Mouse (Mus musculus) kidney, embryonic 14.5 days (tissue): ENCODE results near the gene Actl10. TPM values are rescaled to one million over a fixed set of nuclear protein-coding genes. Genes with fewer than 3 reads are reported as not detected.

ENCODE experiments used
- ATAC-seq: fragments of 200-750 bp; cut with Nextera tagmentation; 2 replicates; pipeline ENCODE4 v1.8.0; 2017; ENCODE audit warnings: moderate number of reproducible peaks, mild to moderate bottlenecking, moderate TSS enrichment, moderate library complexity; ENCODE audit not compliant: low FRiP score, low TSS enrichment
- H3K27ac ChIP-seq: fragments of 300-500 bp; sonication (generic); 2 replicates; pipeline ENCODE4 v1.5.1; 2014; ENCODE audit warnings: low read depth, mild to moderate bottlenecking, low read length, moderate library complexity, mixed read lengths
- H3K27me3 ChIP-seq: fragments of 300-500 bp; sonication (generic); 2 replicates; pipeline ENCODE4 v1.6.1; 2014; ENCODE audit warnings: mild to moderate bottlenecking, low read length; ENCODE audit not compliant: control insufficient read depth, insufficient read depth
- H3K36me3 ChIP-seq: fragments of 300-500 bp; sonication (generic); 2 replicates; pipeline ENCODE4 v1.6.1; 2014; ENCODE audit warnings: low read length, mixed read lengths; ENCODE audit not compliant: control insufficient read depth, insufficient read depth
- H3K4me1 ChIP-seq: fragments of 300-500 bp; sonication (generic); 2 replicates; pipeline ENCODE4 v1.6.1; 2014; ENCODE audit warnings: low read length, mixed read lengths; ENCODE audit not compliant: control insufficient read depth, insufficient read depth
- H3K4me2 ChIP-seq: fragments of 300-500 bp; sonication (generic); replicated peaks from 2 replicates; pipeline ENCODE4 v1.6.1; 2014; ENCODE audit warnings: low read depth, mild to moderate bottlenecking, low read length
- H3K4me3 ChIP-seq: fragments of 300-500 bp; sonication (generic); 2 replicates; pipeline ENCODE4 v1.5.1; 2014; ENCODE audit warnings: mild to moderate bottlenecking, low read length
- H3K9ac ChIP-seq: fragments of 300-500 bp; sonication (generic); 2 replicates; pipeline ENCODE4 v1.6.1; 2014; ENCODE audit warnings: low read depth, mild to moderate bottlenecking, low read length, moderate library complexity
- H3K9me3 ChIP-seq: fragments of 300-500 bp; sonication (generic); 2 replicates; pipeline ENCODE4 v1.6.1; 2016; ENCODE audit warnings: low read length; ENCODE audit not compliant: control insufficient read depth
- WGBS: fragments of 180-500 bp; shearing (Covaris S2); extraction: QIAGEN DNeasy Blood & Tissue Kit; methylation state at CpG from one replicate; pipeline ENCODE4 v1.1.7; 2014; 5-methylcytosine and 5-hydroxymethylcytosine counted together
- polyA plus RNA-seq: library from polyadenylated mRNA; unstranded; fragments of >200 nt; fragmentation: Nextera tagmentation; extraction: Ambion mirVana; gene quantifications from 2 replicates; pipeline ENCODE4 v1.2.1, GENCODE M21; 2014

Gene Actl10
- polyA plus RNA-seq, 1 experiment from 2014 or later: not detected

- no peaks in the 10 kb centered on the region for H3K4me1 ChIP-seq
- H3K27ac ChIP-seq: no peak overlapping the region
- H3K4me3 ChIP-seq: no peak overlapping the region
- WGBS: 65% methylated on average over 15 of the region's 15 CpGs
- ATAC-seq: 0 out of 2 replicates have a peak, but pooled peaks have one; percentile 18
- H3K9ac ChIP-seq: no peak overlapping the region
- H3K36me3 ChIP-seq: no peaks in the 10 kb centered on the region
- H3K9me3 ChIP-seq: no peaks in the 10 kb centered on the region
- no peak overlapping the region for H3K4me2 ChIP-seq
- no peaks in the 10 kb centered on the region for H3K27me3 ChIP-seq
Measured at GRCm38 (mm10) chr2:154583906-154584872, 32.6 kb downstream of the Actl10 start.

GRCm38 (mm10) chr2:154584931-154585601 lies 33.5 kb downstream of the Actl10 start:
- Histone ChIP-seq H3K9ac (no peak overlapping the region), H3K4me2 (no peak overlapping the region), H3K27ac (no peak overlapping the region), H3K27me3 (no peaks in the 10 kb centered on the region), H3K9me3 (no peaks in the 10 kb centered on the region), H3K4me3 (no peak overlapping the region), H3K4me1 (no peaks in the 10 kb centered on the region), H3K36me3 (no peaks in the 10 kb centered on the region)
- no peak for ATAC-seq
- WGBS: 67% methylated on average over 17 of the region's 17 CpGs

GRCm38 (mm10) chr2:154586405-154586804 lies 34.8 kb downstream of the Actl10 start:
- H3K27me3 ChIP-seq: no peaks in the 10 kb centered on the region
- no peak for ATAC-seq
- WGBS: 74% methylated on average over 5 of the region's 5 CpGs
- no peaks in the 10 kb centered on the region for H3K9me3 ChIP-seq
- H3K4me1 ChIP-seq: no peaks in the 10 kb centered on the region
- no peak overlapping the region for H3K4me2 ChIP-seq
- H3K27ac ChIP-seq: no peak overlapping the region
- H3K9ac ChIP-seq: no peak overlapping the region
- H3K36me3 ChIP-seq: no peaks in the 10 kb centered on the region
- no peak overlapping the region for H3K4me3 ChIP-seq

GRCm38 (mm10) chr2:154589051-154589450 lies 37.5 kb downstream of the Actl10 start:
- Histone ChIP-seq H3K9ac (no peak overlapping the region), H3K9me3 (no peaks in the 10 kb centered on the region), H3K36me3 (peaks cover 3% of the 10 kb centered on the region; the same call in 1 of the 2 replicates), H3K27me3 (no peaks in the 10 kb centered on the region), H3K27ac (no peak overlapping the region), H3K4me3 (no peak overlapping the region), H3K4me2 (no peak overlapping the region), H3K4me1 (no peaks in the 10 kb centered on the region)
- WGBS: 85% methylated on average over 4 of the region's 4 CpGs
- no peak for ATAC-seq

GRCm38 (mm10) chr2:154591239-154591638 lies 39.7 kb downstream of the Actl10 start:
- peaks cover 3% of the 10 kb centered on the region; the same call in 1 of the 2 replicates for H3K36me3 ChIP-seq
- no peak overlapping the region for H3K27ac ChIP-seq
- no peak overlapping the region for H3K9ac ChIP-seq
- WGBS: 87% methylated on average over 3 of the region's 3 CpGs
- H3K27me3 ChIP-seq: no peaks in the 10 kb centered on the region
- H3K4me1 ChIP-seq: no peaks in the 10 kb centered on the region
- H3K4me2 ChIP-seq: no peak overlapping the region
- no peaks in the 10 kb centered on the region for H3K9me3 ChIP-seq
- no peak for ATAC-seq
- H3K4me3 ChIP-seq: no peak overlapping the region

- H3K4me2 ChIP-seq: no peak overlapping the region
- H3K36me3 ChIP-seq: peaks cover 3% of the 10 kb centered on the region; the same call in 1 of the 2 replicates
- no peaks in the 10 kb centered on the region for H3K27me3 ChIP-seq
- no peak for ATAC-seq
- no peak overlapping the region for H3K4me3 ChIP-seq
- no peak overlapping the region for H3K27ac ChIP-seq
- WGBS: 80% methylated on average over 3 of the region's 3 CpGs
- no peak overlapping the region for H3K9ac ChIP-seq
- H3K4me1 ChIP-seq: no peaks in the 10 kb centered on the region
- no peaks in the 10 kb centered on the region for H3K9me3 ChIP-seq
Measured at GRCm38 (mm10) chr2:154593025-154593424, 41.4 kb downstream of the Actl10 start.

GRCm38 (mm10) chr2:154595775-154596174 lies 44.2 kb downstream of the Actl10 start:
- Histone ChIP-seq H3K27ac (no peak overlapping the region), H3K9ac (no peak overlapping the region), H3K9me3 (no peaks in the 10 kb centered on the region), H3K36me3 (peaks cover 3% of the 10 kb centered on the region; the same call in 1 of the 2 replicates), H3K27me3 (no peaks in the 10 kb centered on the region), H3K4me1 (no peaks in the 10 kb centered on the region), H3K4me3 (no peak overlapping the region), H3K4me2 (no peak overlapping the region)
- no peak for ATAC-seq
- 69% methylated on average over 5 of the region's 5 CpGs for WGBS

GRCm38 (mm10) chr2:154597399-154597798 lies 45.8 kb downstream of the Actl10 start:
- ATAC-seq: no peak
- WGBS: 83% methylated on average over 3 of the region's 3 CpGs
- Histone ChIP-seq H3K27me3 (no peaks in the 10 kb centered on the region), H3K9me3 (no peaks in the 10 kb centered on the region), H3K4me1 (no peaks in the 10 kb centered on the region; the same call in 1 of the 2 replicates), H3K36me3 (peaks cover 3% of the 10 kb centered on the region; the same call in 1 of the 2 replicates), H3K27ac (no peak overlapping the region), H3K4me3 (no peak overlapping the region), H3K9ac (no peak overlapping the region), H3K4me2 (no peak overlapping the region)

- Histone ChIP-seq H3K27ac (no peak overlapping the region), H3K9me3 (no peaks in the 10 kb centered on the region), H3K27me3 (no peaks in the 10 kb centered on the region), H3K4me2 (no peak overlapping the region), H3K9ac (no peak overlapping the region), H3K4me1 (peaks cover 11% of the 10 kb centered on the region), H3K4me3 (no peak overlapping the region), H3K36me3 (no peaks in the 10 kb centered on the region)
- no peak for ATAC-seq
- WGBS: 72% methylated on average over 6 of the region's 6 CpGs
Measured at GRCm38 (mm10) chr2:154600586-154600985, 49.0 kb downstream of the Actl10 start.
